Mouse (Mus musculus): ENCODE results near the gene Adcy9.
A peak's percentile ranks its signal among the peaks of the same experiment; 100 is the strongest.

Gene Adcy9

DNA sequence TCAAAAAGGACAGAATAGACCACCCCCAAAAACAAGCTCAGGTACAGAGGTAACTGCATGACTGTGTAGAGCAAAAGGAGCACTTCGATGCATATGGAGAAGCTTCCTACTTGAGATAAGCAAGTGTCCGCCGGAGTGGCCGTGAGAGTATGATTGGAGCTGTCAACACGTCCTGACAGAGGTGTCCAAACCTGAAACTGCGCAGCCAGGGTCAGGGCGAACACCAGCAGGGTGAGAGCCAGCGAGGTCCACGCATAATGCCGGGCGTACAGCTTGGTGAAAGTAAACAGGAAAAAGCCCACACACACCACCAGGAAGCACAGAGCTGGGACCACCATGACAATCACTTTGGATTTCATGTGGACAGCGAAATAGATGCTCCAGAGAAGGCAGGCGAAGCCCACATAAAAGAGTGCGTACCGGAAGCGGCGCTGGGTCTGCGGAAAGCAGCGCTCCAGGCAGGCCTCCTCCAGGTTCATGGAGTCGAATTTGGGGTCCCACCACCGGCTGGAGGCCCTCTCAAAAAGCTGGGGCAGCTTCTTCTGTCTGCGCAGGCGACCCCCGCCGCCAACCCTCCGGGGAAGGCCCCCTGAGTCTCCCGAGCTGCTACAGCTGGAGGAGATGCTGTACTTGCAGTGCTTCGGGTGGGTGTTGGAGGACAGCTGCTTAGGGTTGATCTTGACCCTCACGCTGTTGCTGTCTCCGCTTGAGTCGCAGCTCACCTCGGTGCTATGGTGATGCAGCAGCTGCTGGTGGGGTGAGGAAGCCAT is 1.3 kb downstream of the Adcy9 start:
- peak in 1 of 2 experiments; percentile 12 for DNase-seq

DNA sequence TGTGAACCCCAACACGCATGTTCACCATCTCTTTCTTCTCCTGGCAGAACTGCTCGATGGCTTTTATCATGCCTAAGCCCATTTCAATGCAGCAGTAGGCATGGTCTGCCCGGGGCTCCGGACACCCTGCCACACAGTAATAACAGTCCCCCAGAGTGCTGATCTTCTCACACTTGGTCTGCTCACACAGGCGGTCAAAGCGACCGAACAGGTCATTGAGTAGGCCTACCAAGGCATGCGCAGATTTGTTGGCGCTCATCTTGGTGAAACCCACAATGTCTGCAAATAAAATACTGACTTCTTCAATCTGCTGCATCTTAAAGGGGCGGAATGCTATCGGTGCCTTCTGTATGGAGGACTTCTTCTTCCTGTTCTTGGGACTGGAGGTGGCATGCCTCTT is 2.2 kb downstream of the Adcy9 start:
- DNase-seq, result no peak

DNA sequence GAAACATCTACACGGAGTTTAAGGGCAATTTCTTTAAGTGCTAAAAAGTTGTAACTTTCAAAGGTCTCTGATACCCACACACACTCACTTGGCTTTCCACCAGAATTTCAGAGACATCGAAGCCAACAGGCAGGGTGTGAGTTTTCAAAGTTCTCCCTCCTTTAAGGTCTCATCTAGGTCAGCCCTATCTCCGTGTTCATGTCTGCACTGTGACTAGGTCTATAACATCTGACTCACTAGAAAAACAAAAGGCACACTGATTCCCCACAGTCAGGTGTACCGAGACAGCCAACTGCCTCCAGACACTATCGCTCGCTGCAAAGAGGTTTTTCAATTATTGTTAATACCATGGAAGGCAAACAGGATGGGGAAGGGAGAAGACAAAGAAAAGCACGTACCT is 2.8 kb downstream of the Adcy9 start:
- no peak for DNase-seq

DNA sequence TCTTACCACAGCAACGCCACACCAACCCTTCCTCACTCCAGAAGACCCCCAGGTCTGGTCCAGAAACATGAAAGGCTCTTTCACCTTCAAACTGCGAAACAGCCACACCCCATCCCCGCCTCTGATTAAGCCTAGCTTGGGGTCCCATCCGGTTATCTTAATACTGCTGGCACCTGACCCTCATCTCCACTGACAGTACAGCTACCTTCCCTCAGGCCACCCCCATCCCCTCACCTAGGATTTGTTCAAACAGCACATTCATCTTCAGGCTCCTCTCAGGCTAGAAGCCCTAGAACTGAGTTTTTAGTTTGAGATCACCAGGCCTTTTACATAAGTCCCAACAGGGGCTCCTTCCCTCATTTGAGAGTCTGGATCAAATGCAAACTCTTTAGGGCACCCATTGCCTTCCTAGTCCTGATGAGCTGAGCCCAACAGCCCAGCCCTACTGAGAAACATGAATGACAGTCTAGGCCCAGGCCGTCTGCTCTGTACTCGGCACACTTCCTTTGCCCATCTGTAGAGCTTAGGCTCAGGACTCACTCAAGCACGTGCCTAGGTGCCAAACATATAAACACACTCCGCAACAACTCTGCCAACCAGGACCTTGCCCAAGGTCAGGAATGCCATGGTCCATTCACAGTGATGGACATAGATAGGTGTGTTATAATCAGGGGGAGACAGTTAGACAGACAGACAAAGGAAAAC is 5.3 kb downstream of the Adcy9 start:
- DNase-seq, result no peak

- no peak for DNase-seq
Measured at GRCm38 (mm10) chr16:4413988-4414880, 6.1 kb downstream of the Adcy9 start.

GRCm38 (mm10) chr16:4413301-4413700 is 7.0 kb downstream of the Adcy9 start:
- DNase-seq, result no peak

DNA sequence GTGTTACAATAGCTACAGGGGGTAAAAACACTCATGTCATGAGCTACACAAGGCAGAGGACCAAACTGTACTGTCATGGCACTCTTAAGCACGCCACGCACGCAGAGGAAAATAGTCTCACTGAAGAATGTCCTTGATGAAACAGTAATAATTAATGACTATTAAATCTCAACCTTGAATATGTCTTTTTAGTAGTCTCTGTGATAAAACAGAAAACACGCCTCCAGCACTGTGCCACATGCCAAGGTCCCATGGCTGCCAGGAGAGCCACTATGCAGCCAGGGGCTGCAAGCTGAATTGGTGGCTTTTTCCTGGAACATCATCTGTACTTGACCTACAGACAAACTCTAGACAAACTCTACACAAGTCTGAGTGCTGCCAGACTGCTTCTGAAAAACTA is 8.0 kb downstream of the Adcy9 start:
- no peak for DNase-seq

GRCm38 (mm10) chr16:4411296-4411695 is 9.0 kb downstream of the Adcy9 start:
- no peak for DNase-seq

DNA sequence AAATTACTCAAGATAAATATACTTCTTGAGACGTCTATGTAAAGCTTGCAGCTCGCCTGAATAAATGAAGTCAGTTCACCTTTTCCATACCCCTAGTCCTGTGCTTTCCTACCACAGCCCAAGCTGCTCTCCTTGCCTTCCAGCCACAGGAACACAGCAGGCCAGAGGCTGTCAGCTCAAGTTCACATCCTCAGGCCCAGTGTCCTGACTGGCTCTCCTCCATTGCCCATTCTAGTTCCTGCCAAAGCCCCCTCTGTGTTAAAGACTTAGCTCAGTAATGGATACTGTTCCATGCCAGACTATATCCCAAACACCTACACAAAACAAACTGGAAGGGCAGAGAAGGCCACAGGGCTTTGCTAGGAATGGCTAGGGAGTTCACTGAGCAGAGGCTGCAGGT is 12.8 kb downstream of the Adcy9 start:
- DNase-seq, result no peak

DNA sequence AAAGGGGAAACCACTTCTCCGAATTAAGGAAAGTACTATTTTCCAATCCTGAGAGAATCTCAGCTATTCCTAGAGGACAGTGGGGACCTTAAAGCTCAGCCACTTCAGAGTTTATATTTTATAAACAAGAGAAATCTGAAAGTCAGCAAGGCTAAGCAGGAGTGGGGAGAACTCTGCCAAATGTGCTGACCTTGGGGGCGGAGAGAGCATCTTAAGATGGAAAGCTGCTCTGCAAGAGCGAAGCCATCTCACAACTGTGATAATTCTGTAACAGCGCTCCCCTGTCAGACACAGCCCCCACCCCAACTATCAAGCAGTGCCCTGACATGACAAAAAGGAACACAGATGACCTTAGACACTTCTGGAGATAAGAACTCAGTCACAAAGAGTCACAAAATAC is 13.6 kb downstream of the Adcy9 start:
- no peak for DNase-seq

- DNase-seq, result no peak
Measured at GRCm38 (mm10) chr16:4406047-4406586, 14.2 kb downstream of the Adcy9 start.

- no peak for DNase-seq
Measured at GRCm38 (mm10) chr16:4404933-4405761, 15.2 kb downstream of the Adcy9 start.

DNA sequence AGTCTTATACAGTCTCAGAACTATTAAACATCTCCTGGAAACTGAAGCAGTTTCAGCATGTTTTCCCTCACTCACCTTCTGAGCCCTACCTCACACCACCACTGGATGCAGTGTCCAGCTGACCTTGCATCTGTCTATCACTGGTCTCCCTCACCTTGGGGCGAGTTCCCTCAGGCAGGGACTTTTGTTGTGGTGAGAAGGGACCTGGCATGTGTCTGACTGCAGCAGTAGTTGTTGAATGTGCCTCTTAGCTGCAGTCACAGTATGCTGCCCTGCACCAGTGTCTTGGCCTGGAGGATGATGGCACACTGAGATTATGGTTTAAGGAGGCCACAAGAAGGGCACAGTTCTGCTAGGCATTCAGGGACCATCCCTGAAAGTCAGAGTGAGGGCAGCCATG is 19.2 kb downstream of the Adcy9 start:
- no peak for DNase-seq

DNA sequence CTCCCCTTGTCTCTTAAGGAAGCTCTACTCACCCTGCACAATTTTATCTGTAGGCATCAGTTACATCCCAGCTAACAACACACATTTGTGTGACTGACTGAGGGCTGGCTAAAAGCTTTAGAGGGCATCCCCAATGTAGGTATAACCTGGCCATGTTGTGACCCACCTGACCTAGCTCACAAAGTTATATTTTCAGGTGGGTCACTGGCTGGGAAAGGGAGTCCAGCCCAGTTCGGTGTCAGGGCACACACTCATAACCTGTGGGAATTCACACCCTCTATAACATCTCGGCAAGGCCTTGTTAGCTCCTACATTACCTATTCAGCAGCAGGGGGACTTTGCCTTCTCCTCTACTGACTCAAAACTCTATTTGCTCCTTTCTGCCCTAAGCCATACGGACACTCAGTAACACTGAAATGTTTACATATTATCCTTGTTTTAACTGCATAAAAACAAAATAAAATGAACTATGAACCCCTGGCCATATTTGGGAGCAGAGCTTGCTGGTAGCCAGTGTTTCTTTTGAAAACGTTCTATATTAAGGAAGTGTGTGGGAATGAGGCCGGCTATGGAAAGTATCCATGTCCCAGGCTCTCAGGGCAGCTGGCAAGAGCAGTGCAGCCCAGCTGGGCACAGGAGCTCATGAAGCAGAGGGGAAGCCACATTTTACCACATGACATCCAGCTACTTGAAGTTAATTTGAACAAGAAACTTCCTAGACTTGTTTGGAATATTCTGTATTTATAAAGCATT is 20.7 kb downstream of the Adcy9 start:
- no peak for DNase-seq

DNA sequence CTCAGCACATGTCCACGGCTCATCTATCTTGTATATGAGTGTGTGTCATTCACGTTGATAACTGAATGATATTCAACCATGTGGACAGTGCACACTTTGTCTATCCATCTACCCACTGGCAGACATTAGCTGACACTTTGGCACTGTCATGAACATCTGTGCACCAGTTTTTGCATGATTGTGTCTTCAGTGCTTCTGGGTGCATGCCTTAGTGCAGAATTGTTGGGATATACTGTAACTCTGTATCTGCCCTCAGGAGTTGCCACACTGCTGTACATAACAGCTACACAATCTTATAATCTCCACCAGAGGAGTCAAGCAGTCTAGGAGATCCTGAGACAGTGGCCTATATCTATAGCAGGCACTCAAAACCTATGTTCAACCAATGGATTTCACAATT is 21.5 kb downstream of the Adcy9 start:
- no peak for DNase-seq

GRCm38 (mm10) chr16:4397636-4398035 is 22.7 kb downstream of the Adcy9 start:
- DNase-seq, result no peak

- DNase-seq, result no peak
Measured at GRCm38 (mm10) chr16:4395687-4396341, 24.5 kb downstream of the Adcy9 start.

GRCm38 (mm10) chr16:4394991-4395590 is 25.2 kb downstream of the Adcy9 start:
- no peak for DNase-seq

- DNase-seq, result no peak
Measured at GRCm38 (mm10) chr16:4383473-4384038, 36.7 kb downstream of the Adcy9 start.

- DNase-seq, result no peak
Measured at GRCm38 (mm10) chr16:4382406-4382805, 37.9 kb downstream of the Adcy9 start.
